Mouse (Mus musculus) neural tube, embryonic 15.5 days (tissue): Measurements from ENCODE around the gene Ccr10. TPM values are rescaled to one million over a fixed set of nuclear protein-coding genes. Genes with fewer than 3 reads are reported as not detected.
"Not testable (repeated sequence)": the region's sequence is repeated elsewhere in the genome, so short reads cannot be mapped to it uniquely, and the experiment has no call there.

Experiments
- ATAC-seq: fragments of 200-750 bp; cut with Nextera tagmentation; 2 replicates; pipeline ENCODE4 v1.8.0; 2017; ENCODE audit warnings: mild to moderate bottlenecking, moderate TSS enrichment, moderate library complexity; ENCODE audit not compliant: low FRiP score
- H3K27ac ChIP-seq: fragments of 300-500 bp; sonication (generic); replicated peaks from 2 replicates; pipeline ENCODE4 v1.5.1; 2015; ENCODE audit warnings: mild to moderate bottlenecking, inconsistent platforms
- H3K27me3 ChIP-seq: fragments of 300-500 bp; sonication (generic); replicated peaks from 2 replicates; pipeline ENCODE4 v1.6.1; 2015; ENCODE audit warnings: inconsistent platforms
- H3K36me3 ChIP-seq: fragments of 300-500 bp; sonication (generic); 2 replicates; pipeline ENCODE4 v1.6.1; 2015; ENCODE audit warnings: inconsistent platforms
- H3K4me1 ChIP-seq: fragments of 300-500 bp; sonication (generic); 2 replicates; pipeline ENCODE4 v1.6.1; 2015; ENCODE audit warnings: inconsistent platforms
- H3K4me2 ChIP-seq: fragments of 300-500 bp; sonication (generic); 2 replicates; pipeline ENCODE4 v1.6.1; 2015; ENCODE audit warnings: inconsistent platforms, mild to moderate bottlenecking, moderate library complexity
- H3K4me3 ChIP-seq: fragments of 300-500 bp; sonication (generic); replicated peaks from 2 replicates; pipeline ENCODE4 v1.5.1; 2015; ENCODE audit warnings: mild to moderate bottlenecking, inconsistent platforms
- H3K9ac ChIP-seq: fragments of 300-500 bp; sonication (generic); replicated peaks from 2 replicates; pipeline ENCODE4 v1.6.1; 2015; ENCODE audit warnings: mild to moderate bottlenecking, inconsistent platforms
- H3K9me3 ChIP-seq: fragments of 300-500 bp; sonication (generic); replicated peaks from 2 replicates; pipeline ENCODE4 v1.6.1; 2016; ENCODE audit warnings: inconsistent platforms
- WGBS: fragments of 180-500 bp; shearing (Covaris S2); methylation state at CpG from one replicate; pipeline ENCODE4 v1.1.7; 2015; ENCODE audit warnings: mixed read lengths; 5-methylcytosine and 5-hydroxymethylcytosine counted together
- microRNA-seq: library from miRNA; unstranded; fragments of <30 nt; microRNA quantifications from one replicate; pipeline ENCODE4, GENCODE M21; 2017
- polyA plus RNA-seq: library from polyadenylated mRNA; unstranded; fragments of >200 nt; fragmentation: Nextera tagmentation; extraction: Ambion mirVana; gene quantifications from 2 replicates; pipeline ENCODE4 v1.2.1, GENCODE M21; 2015

Ccr10 gene
- polyA plus RNA-seq, 1 experiment from 2014 or later = 0.51 TPM

DNA sequence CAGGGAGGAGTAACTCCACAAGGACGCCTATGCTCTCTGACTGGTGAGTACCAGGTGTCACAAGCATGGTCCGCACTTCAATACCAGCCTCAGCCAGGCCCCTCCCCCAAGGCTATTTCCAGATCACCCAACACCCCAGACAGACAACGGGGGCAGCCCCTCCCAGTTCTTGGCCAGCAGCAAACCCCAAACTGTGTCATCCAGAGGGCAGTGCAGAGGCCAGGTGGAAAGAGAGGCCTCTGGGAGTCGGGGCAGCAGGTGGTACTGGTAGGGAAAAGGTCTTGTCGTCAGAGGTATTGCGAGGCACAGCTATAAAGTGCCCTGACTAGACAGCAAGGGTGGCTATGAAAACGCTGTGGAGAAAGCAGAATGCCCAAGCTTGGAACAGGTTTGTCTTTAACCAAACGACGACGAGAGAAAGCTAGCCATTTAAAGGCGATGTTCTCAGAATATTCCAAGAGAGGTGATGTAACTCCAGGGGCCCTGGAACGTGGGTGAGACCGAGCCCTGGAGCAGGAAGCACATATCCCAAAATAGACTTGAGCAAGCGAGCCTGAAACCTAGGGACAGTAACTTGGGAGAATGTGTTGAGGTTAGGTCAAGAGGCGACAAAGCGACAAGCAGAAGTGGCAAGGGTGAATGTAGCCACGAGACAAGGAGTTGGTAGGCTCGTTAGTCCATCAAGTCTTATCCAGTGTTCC is 45.0 kb downstream of the Ccr10 start:
- no peak overlapping the region for H3K27ac ChIP-seq
- no peak overlapping the region for H3K4me3 ChIP-seq
- H3K4me1 ChIP-seq = no peaks in the 10 kb centered on the region
- no peak overlapping the region for H3K4me2 ChIP-seq
- no peaks in the 10 kb centered on the region for H3K27me3 ChIP-seq
- no peak overlapping the region for H3K9ac ChIP-seq
- 54% methylated on average over 18 of the region's 18 CpGs for WGBS
- H3K36me3 ChIP-seq = peaks cover 18% of the 10 kb centered on the region
- ATAC-seq = no peak
- H3K9me3 ChIP-seq = no peaks in the 10 kb centered on the region

DNA sequence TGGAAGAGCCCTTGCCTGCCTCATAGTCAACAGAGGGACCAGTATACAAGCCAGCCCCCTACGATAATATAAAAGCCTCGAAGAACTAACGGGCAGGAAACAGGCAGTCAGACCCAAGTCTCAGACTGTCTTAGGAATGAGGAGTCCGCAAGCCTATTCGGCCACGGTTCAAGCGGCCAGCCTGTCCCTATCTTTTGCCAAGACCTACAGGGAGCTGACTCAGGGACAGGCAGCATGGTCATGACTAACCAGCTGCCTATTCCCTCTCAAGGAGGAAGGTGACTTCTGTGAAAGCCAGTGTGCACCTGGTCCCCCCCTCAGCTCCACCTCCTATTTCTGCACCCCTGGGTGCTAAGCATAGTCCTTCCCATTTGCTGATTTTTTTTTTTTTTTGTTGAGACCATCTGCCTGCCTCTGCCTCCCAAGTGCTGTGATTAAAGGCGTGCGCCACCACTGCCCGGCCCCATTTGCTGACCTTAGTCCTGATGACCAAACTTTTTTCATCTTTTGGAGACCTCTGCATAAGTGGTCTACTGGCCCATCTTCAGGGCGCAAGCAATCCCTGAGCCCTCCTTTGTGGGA is 46.2 kb downstream of the Ccr10 start:
- Histone ChIP-seq H3K4me2 (no peak overlapping the region), H3K4me3 (no peak overlapping the region)

DNA sequence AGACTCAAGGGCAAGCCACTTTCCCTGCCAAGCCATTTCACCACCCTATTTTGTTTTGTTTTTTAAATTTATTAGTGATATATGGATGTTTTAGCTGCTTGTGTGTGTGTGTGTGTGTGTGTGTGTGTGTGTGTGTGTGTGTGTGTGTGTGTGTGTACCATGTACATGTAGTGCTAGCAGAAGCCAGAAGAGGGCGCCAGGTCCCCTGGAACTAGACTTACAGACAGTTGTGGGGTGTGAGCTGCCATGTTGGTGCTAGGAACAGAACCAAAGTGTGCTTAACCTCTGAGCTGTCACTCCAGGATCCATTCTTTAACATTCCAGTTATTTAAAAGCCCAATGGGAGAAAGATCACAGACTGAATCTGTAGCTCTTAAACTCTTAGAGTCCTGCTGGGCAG is 48.2 kb downstream of the Ccr10 start:
- no peak overlapping the region for H3K4me2 ChIP-seq
- H3K9ac ChIP-seq = no peak overlapping the region
- H3K4me3 ChIP-seq = no peak overlapping the region
- H3K4me1 ChIP-seq = no peaks in the 10 kb centered on the region
- H3K27me3 ChIP-seq = no peaks in the 10 kb centered on the region
- H3K27ac ChIP-seq = no peak overlapping the region
- 100% methylated on average over 1 of the region's 1 CpGs for WGBS
- ATAC-seq = no peak
- H3K36me3 ChIP-seq = peaks cover 37% of the 10 kb centered on the region
- H3K9me3 ChIP-seq = no peaks in the 10 kb centered on the region

More for the DNA sequence above, 46.2 kb downstream of the Ccr10 start:
- Histone ChIP-seq H3K9ac (no peak overlapping the region), H3K4me1 (no peaks in the 10 kb centered on the region), H3K27me3 (no peaks in the 10 kb centered on the region), H3K36me3 (peaks cover 18% of the 10 kb centered on the region), H3K9me3 (no peaks in the 10 kb centered on the region), H3K27ac (no peak overlapping the region)
- WGBS = 90% methylated on average over 11 of the region's 11 CpGs
- ATAC-seq = no peak

DNA sequence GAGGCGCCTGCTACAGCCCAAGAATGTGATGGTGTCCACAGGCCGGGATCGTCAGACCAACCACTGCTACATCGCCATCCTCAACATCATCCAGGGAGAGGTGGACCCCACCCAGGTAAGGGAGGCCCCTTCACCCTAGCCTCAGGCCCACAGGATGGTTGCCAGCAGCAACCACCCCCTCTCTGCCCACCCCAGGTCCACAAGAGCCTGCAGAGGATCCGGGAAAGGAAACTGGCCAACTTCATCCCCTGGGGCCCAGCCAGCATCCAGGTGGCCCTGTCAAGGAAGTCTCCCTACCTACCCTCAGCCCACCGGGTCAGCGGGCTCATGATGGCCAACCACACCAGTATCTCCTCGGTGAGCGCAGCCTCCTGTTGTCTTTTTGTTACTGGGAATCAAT is 50.2 kb downstream of the Ccr10 start:
- H3K4me2 ChIP-seq, ATAC-seq: not testable (repeated sequence)
- WGBS = 97% methylated on average over 9 of the region's 9 CpGs

DNA sequence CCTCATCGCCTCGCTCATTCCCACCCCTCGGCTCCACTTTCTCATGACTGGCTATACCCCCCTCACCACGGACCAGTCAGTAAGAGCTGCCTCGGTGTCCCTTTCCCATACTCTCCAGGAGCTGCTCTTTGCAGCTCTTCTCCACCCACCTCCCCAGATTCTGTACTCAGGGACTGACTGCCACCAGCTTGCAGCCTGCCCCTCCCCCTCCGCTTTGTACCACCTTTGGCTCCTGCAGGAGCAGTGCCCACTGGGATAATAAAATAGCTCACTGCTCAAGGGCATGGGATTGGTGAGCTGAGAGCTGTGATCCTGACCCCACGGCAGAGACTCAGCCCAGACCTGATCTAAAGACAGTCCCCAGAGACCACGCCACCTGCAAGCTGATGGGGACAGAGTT is 50.7 kb downstream of the Ccr10 start:
- peaks cover 11% of the 10 kb centered on the region for H3K4me1 ChIP-seq
- H3K9me3 ChIP-seq, H3K27me3 ChIP-seq, H3K9ac ChIP-seq, H3K4me2 ChIP-seq, ATAC-seq, H3K4me3 ChIP-seq, H3K27ac ChIP-seq: not testable (repeated sequence)
- WGBS = 93% methylated on average over 8 of the region's 8 CpGs
- H3K36me3 ChIP-seq = peaks cover 37% of the 10 kb centered on the region

More for the DNA sequence above, 50.2 kb downstream of the Ccr10 start:
- not testable (repeated sequence) for H3K9ac ChIP-seq, H3K27ac ChIP-seq, H3K27me3 ChIP-seq, H3K9me3 ChIP-seq, H3K4me3 ChIP-seq
- Histone ChIP-seq H3K36me3 (peaks cover 37% of the 10 kb centered on the region), H3K4me1 (peaks cover 11% of the 10 kb centered on the region)

Small RNA genes lying within 50 kb of the gene (microRNA-seq; reads per million reads assigned to microRNA genes)
- not detected for gene Gm27626

Other genes starting within 250 kb of the Ccr10 start
- 57.9 and 66.9 TPM in 2 replicates for gene Stat3, start 235.9 kb downstream of the Ccr10 start, polyA plus RNA-seq
- 45.6 and 73.4 TPM in 2 replicates for gene Cavin1, start 204.6 kb downstream of the Ccr10 start, polyA plus RNA-seq
- 150 and 167 TPM in 2 replicates for gene Atp6v0a1, start 166.0 kb downstream of the Ccr10 start, polyA plus RNA-seq
- gene Naglu, start 105.4 kb downstream of the Ccr10 start, polyA plus RNA-seq = 11.7 and 12.4 TPM in 2 replicates
- 0.22 and 0.29 TPM in 2 replicates for gene Hsd17b1, start 97.0 kb downstream of the Ccr10 start, polyA plus RNA-seq
- 37.5 and 39.6 TPM in 2 replicates for gene Coasy, start 92.9 kb downstream of the Ccr10 start, polyA plus RNA-seq
- gene Mlx, start 88.2 kb downstream of the Ccr10 start, polyA plus RNA-seq = 94.2 and 96.6 TPM in 2 replicates
- gene Psmc3ip, start 80.0 kb downstream of the Ccr10 start, polyA plus RNA-seq = 17.7 and 22.4 TPM in 2 replicates
- gene Retreg3, start 55.5 kb downstream of the Ccr10 start, polyA plus RNA-seq = 23.5 and 26.0 TPM in 2 replicates
- gene Tubg1, start 55.5 kb downstream of the Ccr10 start, polyA plus RNA-seq = 68.4 and 73.7 TPM in 2 replicates
- gene Tubg2, start 19.5 kb downstream of the Ccr10 start, polyA plus RNA-seq = 49.9 and 60.7 TPM in 2 replicates
- 11.2 and 12.3 TPM in 2 replicates for gene Cntnap1, start 4.9 kb downstream of the Ccr10 start, polyA plus RNA-seq
- gene Plekhh3, start 4.1 kb downstream of the Ccr10 start, polyA plus RNA-seq = 9.2 and 9.5 TPM in 2 replicates
- gene Ezh1, start 51.0 kb upstream of the Ccr10 start, polyA plus RNA-seq = 25.4 and 26.1 TPM in 2 replicates
- 105 and 107 TPM in 2 replicates for gene Ramp2, start 70.6 kb upstream of the Ccr10 start, polyA plus RNA-seq
- gene Vps25, start 78.3 kb upstream of the Ccr10 start, polyA plus RNA-seq = 123 and 128 TPM in 2 replicates
- gene Wnk4, start 85.1 kb upstream of the Ccr10 start, polyA plus RNA-seq = 5.1 and 7.0 TPM in 2 replicates
- gene Cntd1, start 103.6 kb upstream of the Ccr10 start, polyA plus RNA-seq = 0.77 and 0.80 TPM in 2 replicates
- gene Coa3, start 103.7 kb upstream of the Ccr10 start, polyA plus RNA-seq = 213 and 237 TPM in 2 replicates
- gene Becn1, start 126.8 kb upstream of the Ccr10 start, polyA plus RNA-seq = 172 and 175 TPM in 2 replicates
- 108 and 123 TPM in 2 replicates for gene Psme3, start 140.8 kb upstream of the Ccr10 start, polyA plus RNA-seq
- 1.5 and 1.7 TPM in 2 replicates for gene Aoc2, start 149.6 kb upstream of the Ccr10 start, polyA plus RNA-seq
- gene Aoc3, start 155.2 kb upstream of the Ccr10 start, polyA plus RNA-seq = 0.20 and 0.38 TPM in 2 replicates
- not detected in 2 replicates for gene G6pc, start 192.1 kb upstream of the Ccr10 start, polyA plus RNA-seq
- 88.1 and 94.0 TPM in 2 replicates for gene Aarsd1, start 242.2 kb upstream of the Ccr10 start, polyA plus RNA-seq
- gene Gm27029, start 249.4 kb upstream of the Ccr10 start, polyA plus RNA-seq = 7.7 and 10.6 TPM in 2 replicates
- gene Rundc1, start 249.6 kb upstream of the Ccr10 start, polyA plus RNA-seq = 28.7 and 29.0 TPM in 2 replicates
- gene Ptges3l, start 249.9 kb upstream of the Ccr10 start, polyA plus RNA-seq = 4.3 and 4.5 TPM in 2 replicates